Mouse (Mus musculus): ENCODE measurements around the gene Zfp612. TPM values are rescaled to one million over a fixed set of nuclear protein-coding genes. Genes with fewer than 3 reads are reported as not detected.

Zfp612 gene
- polyA plus RNA-seq, 1 experiment: 0.39 TPM

DNA sequence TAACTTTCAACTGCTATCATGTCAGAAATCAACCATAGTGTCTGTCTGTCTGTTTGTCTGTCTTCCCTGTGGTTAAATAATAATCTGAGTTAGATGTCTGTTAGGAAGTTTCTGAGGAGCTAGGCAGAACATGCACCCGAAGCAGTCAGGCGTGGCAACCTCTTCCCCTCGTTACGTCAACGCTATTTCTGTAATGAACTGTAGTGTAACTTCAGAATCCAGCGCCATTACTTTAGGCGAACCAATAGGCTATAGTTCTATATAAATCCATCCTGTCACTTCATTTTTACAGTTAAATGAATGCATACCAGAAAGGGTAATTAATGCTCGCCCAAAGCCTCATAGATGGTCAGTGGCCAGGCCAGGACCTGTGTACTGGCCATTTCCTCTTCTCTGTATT, 5.0 kb upstream of the Zfp612 start:
- WGBS: 76% methylated on average over 8 of the region's 8 CpGs
- Histone ChIP-seq H3K36me3 (ENCODE audit: control insufficient read depth, insufficient read depth, low read length) (no peaks in the 10 kb centered on the region), H3K27me3 (ENCODE audit: control insufficient read depth, insufficient read depth, low read length) (no peaks in the 10 kb centered on the region), H3K4me3 (ENCODE audit: low read depth, low read length) (no peak overlapping the region), H3K27ac (ENCODE audit: insufficient read depth, low read depth, low read length) (no peak overlapping the region), H3K4me1 (ENCODE audit: control insufficient read depth, insufficient read depth, insufficient read length, low read length) (peaks cover 2% of the 10 kb centered on the region; the same call in 1 of the 2 replicates)
- no peak for TF ChIP-seq CTCF (IDR thresholded peaks at IDR 0.05; ENCODE audit: extremely low read depth, insufficient read length, insufficient replicate concordance, low read depth, low read length)
- no peak for TF ChIP-seq POLR2A (IDR thresholded peaks at IDR 0.05; ENCODE audit: low read depth, low read length)

DNA sequence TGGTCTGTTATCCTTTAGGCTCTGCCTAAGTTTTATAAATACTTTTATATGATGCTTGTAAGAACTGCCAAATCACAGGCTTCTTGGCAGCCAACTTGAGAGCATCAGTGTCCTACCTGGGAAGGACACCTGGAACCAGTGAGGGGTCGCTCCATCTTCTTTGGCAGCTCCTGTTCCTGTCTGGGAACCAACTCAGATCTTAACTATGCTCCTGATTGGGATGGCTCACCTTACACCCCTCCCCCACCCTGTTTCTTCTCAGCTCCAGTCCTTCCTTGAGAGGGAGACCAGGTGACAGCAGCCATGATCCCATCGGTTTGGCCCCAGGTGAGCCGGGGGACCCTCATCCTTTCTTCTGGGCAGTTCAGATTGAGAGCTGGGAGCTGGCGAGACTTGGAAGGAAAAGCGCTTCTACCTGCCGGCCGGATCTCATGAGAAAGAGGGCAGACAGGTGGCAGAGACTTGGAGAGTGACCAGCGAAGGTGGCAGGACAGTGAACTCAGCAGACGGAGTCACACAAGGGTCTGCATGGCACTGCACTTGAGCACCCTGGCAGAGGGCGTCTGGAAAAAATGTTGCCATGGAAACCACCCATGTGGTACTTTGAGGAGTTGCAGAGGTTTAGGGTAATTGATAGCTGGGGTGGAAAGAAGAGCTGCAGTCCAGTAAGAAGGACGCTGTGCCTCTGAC, 3.0 kb downstream of the Zfp612 start:
- Histone ChIP-seq H3K27me3 (ENCODE audit: control insufficient read depth, insufficient read depth, low read length) (no peaks in the 10 kb centered on the region), H3K27ac (ENCODE audit: insufficient read depth, low read depth, low read length) (no peak overlapping the region), H3K4me3 (ENCODE audit: low read depth, low read length) (no peak overlapping the region), H3K36me3 (ENCODE audit: control insufficient read depth, insufficient read depth, low read length) (peaks cover 12% of the 10 kb centered on the region), H3K4me1 (ENCODE audit: control insufficient read depth, insufficient read depth, insufficient read length, low read length) (no peaks in the 10 kb centered on the region; the same call in 1 of the 2 replicates)
- TF ChIP-seq CTCF (IDR thresholded peaks at IDR 0.05; ENCODE audit: extremely low read depth, insufficient read length, insufficient replicate concordance, low read depth, low read length): no peak
- no peak for TF ChIP-seq POLR2A (IDR thresholded peaks at IDR 0.05; ENCODE audit: low read depth, low read length)
- 89% methylated on average over 11 of the region's 11 CpGs for WGBS

DNA sequence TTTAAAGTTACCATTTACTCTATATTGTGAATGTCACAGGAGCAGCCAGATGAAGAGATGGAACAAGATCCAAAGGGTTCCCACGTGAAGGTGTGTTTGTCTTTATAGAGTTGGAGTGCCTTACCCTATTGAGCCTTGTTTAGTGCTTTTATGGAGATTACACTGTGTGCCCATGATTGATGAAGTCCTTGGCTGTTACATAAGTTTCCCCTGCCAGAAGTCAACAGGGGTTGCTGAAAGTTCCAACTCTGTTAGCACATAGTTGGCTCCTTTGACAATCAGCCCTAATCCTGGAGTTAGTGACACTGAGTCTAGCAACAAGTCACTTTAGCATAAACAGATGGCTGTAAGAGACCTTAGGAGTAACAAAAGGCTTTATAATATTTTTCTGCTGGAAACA, 12.3 kb downstream of the Zfp612 start:
- Histone ChIP-seq H3K36me3 (ENCODE audit: control insufficient read depth, insufficient read depth, low read length) (peaks cover 13% of the 10 kb centered on the region), H3K27ac (ENCODE audit: insufficient read depth, low read depth, low read length) (no peak overlapping the region), H3K4me3 (ENCODE audit: low read depth, low read length) (no peak overlapping the region), H3K27me3 (ENCODE audit: control insufficient read depth, insufficient read depth, low read length) (no peaks in the 10 kb centered on the region), H3K4me1 (ENCODE audit: control insufficient read depth, insufficient read depth, insufficient read length, low read length) (no peaks in the 10 kb centered on the region)
- WGBS: 26% methylated on average over 1 of the region's 1 CpGs
- TF ChIP-seq CTCF (IDR thresholded peaks at IDR 0.05; ENCODE audit: extremely low read depth, insufficient read length, insufficient replicate concordance, low read depth, low read length) (no peak), POLR2A (IDR thresholded peaks at IDR 0.05; ENCODE audit: low read depth, low read length) (no peak)

GRCm38 (mm10) chr8:110100907-110101306, 21.4 kb downstream of the Zfp612 start, which contains the start of gene Gm21964:
Gm21964 (plus strand) TSS chr8:110101207.
- WGBS: 83% methylated on average over 12 of the region's 12 CpGs
- Histone ChIP-seq H3K27ac (ENCODE audit: insufficient read depth, low read depth, low read length) (no peak within 1 kb of the TSS), H3K4me1 (ENCODE audit: control insufficient read depth, insufficient read depth, insufficient read length, low read length) (no peaks in the 10 kb centered on the region), H3K4me3 (ENCODE audit: low read depth, low read length) (no peak within 1 kb of the TSS), H3K27me3 (ENCODE audit: control insufficient read depth, insufficient read depth, low read length) (no peaks in the 10 kb centered on the region), H3K36me3 (ENCODE audit: control insufficient read depth, insufficient read depth, low read length) (no peaks in the 10 kb centered on the region)
- TF ChIP-seq CTCF (IDR thresholded peaks at IDR 0.05; ENCODE audit: extremely low read depth, insufficient read length, insufficient replicate concordance, low read depth, low read length) (no peak), POLR2A (IDR thresholded peaks at IDR 0.05; ENCODE audit: low read depth, low read length) (no peak)

- H3K27ac ChIP-seq (ENCODE audit: insufficient read depth, low read depth, low read length): no peak overlapping the region
- H3K4me3 ChIP-seq (ENCODE audit: low read depth, low read length): no peak overlapping the region
- no peaks in the 10 kb centered on the region for H3K36me3 ChIP-seq (ENCODE audit: control insufficient read depth, insufficient read depth, low read length)
- no peaks in the 10 kb centered on the region for H3K4me1 ChIP-seq (ENCODE audit: control insufficient read depth, insufficient read depth, insufficient read length, low read length)
- WGBS: 88% methylated on average over 15 of the region's 15 CpGs
- TF ChIP-seq POLR2A (IDR thresholded peaks at IDR 0.05; ENCODE audit: low read depth, low read length) (no peak), CTCF (IDR thresholded peaks at IDR 0.05; ENCODE audit: extremely low read depth, insufficient read length, insufficient replicate concordance, low read depth, low read length) (no peak)
- no peaks in the 10 kb centered on the region for H3K27me3 ChIP-seq (ENCODE audit: control insufficient read depth, insufficient read depth, low read length)
Observed at GRCm38 (mm10) chr8:110101676-110102075, 22.1 kb downstream of the Zfp612 start.

GRCm38 (mm10) chr8:110102653-110103052, 23.1 kb downstream of the Zfp612 start, which contains the start of gene Gm17720:
Gm17720 (minus strand) TSS chr8:110102753.
- H3K36me3 ChIP-seq (ENCODE audit: control insufficient read depth, insufficient read depth, low read length): no peaks in the 10 kb centered on the region
- WGBS: 75% methylated on average over 3 of the region's 3 CpGs
- no peaks in the 10 kb centered on the region for H3K4me1 ChIP-seq (ENCODE audit: control insufficient read depth, insufficient read depth, insufficient read length, low read length)
- no peaks in the 10 kb centered on the region for H3K27me3 ChIP-seq (ENCODE audit: control insufficient read depth, insufficient read depth, low read length)
- no peak within 1 kb of the TSS for H3K27ac ChIP-seq (ENCODE audit: insufficient read depth, low read depth, low read length)
- H3K4me3 ChIP-seq (ENCODE audit: low read depth, low read length): no peak within 1 kb of the TSS
- TF ChIP-seq CTCF (IDR thresholded peaks at IDR 0.05; ENCODE audit: extremely low read depth, insufficient read length, insufficient replicate concordance, low read depth, low read length) (no peak), POLR2A (IDR thresholded peaks at IDR 0.05; ENCODE audit: low read depth, low read length) (no peak)

DNA sequence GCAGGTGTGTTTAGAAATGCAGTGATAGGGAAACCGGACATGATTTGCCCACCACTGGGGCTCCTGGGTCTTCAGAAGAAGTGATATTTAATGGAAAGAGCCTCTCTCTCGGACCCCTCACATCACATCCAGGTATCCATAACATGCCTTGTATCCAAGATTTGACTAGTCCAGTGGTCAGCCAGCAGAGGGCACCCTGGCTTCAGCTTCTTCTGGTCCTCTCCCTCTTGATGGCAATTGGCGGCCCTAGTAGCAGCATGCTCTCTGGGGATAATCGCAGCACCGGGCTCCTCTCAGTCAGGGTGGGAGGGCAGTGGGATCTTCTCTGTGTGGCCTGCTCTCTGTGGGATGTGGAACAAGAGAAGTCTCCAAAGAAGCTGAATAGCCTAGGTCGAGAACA, 40.2 kb downstream of the Zfp612 start:
- no peaks in the 10 kb centered on the region for H3K4me1 ChIP-seq (ENCODE audit: control insufficient read depth, insufficient read depth, insufficient read length, low read length)
- 41% methylated on average over 6 of the region's 6 CpGs for WGBS
- TF ChIP-seq POLR2A (IDR thresholded peaks at IDR 0.05; ENCODE audit: low read depth, low read length) (no peak), CTCF (IDR thresholded peaks at IDR 0.05; ENCODE audit: extremely low read depth, insufficient read length, insufficient replicate concordance, low read depth, low read length) (peak; percentile 23; the same call in 1 of the 2 replicates)

More for the DNA sequence above, 40.2 kb downstream of the Zfp612 start:
- no peaks in the 10 kb centered on the region for H3K36me3 ChIP-seq (ENCODE audit: control insufficient read depth, insufficient read depth, low read length)
- H3K27ac ChIP-seq (ENCODE audit: insufficient read depth, low read depth, low read length): no peak overlapping the region
- no peak overlapping the region for H3K4me3 ChIP-seq (ENCODE audit: low read depth, low read length)
- H3K27me3 ChIP-seq (ENCODE audit: control insufficient read depth, insufficient read depth, low read length): no peaks in the 10 kb centered on the region

Measured in small intestine, adult 2 months (tissue).